28 mouse cellular contexts compared by ENCODE assay signal in genomic region chr10:112009511-112009910, GRCm38 (mm10). TPM values are rescaled to one million over a fixed set of nuclear protein-coding genes. Genes with fewer than 3 reads are reported as not detected.
"Had no signal": no experiment of that assay in that cellular context is flagged by ENCODE, and none has a peak within 500 bp of the region (broad histone marks: within the 10 kb centered on the region; RNA-seq: fewer than 3 reads in every experiment).

No protein-coding gene starts in this region.

RNA-seq across cellular contexts. Expression of gene Glipr1, which starts 7.1 kb away (rescaled TPM):
- total RNA-seq: gastrocnemius, postnatal 25 days; gastrocnemius, postnatal 36 days had no signal
- polyA plus RNA-seq: erythroblast, embryonic 14.5 days had no signal

RNA-seq across cellular contexts. Expression of gene Glipr1l1, which starts 50.5 kb away (rescaled TPM):
- total RNA-seq: common myeloid progenitor, adult 5-6 weeks; gastrocnemius, adult 18-20 months; gastrocnemius, adult 2 months; gastrocnemius, adult 8-10 months; gastrocnemius, postnatal 10 days; gastrocnemius, postnatal 14 days; gastrocnemius, postnatal 25 days; gastrocnemius, postnatal 36 days; gastrocnemius, postnatal 4 days; granulocyte monocyte progenitor cell, adult 5-6 weeks; heart, adult 18-20 months; heart, adult 2 months; heart, adult 8-10 months had no signal
- polyA plus RNA-seq: embryonic facial prominence, embryonic 10.5 days; embryonic facial prominence, embryonic 11.5 days; embryonic facial prominence, embryonic 12.5 days; embryonic facial prominence, embryonic 13.5 days; embryonic facial prominence, embryonic 14.5 days; embryonic facial prominence, embryonic 15.5 days; erythroblast, embryonic 14.5 days; forebrain, embryonic 10.5 days; forebrain, embryonic 11.5 days; forebrain, embryonic 13.5 days; forebrain, embryonic 14.5 days; forebrain, embryonic 15.5 days; forebrain, embryonic 16.5 days; frontal cortex, adult 2 months; gonadal fat pad, adult 2 months; heart, adult 2 months had no signal
